Mouse (Mus musculus) forebrain, embryonic 14.5 days (tissue): ENCODE results near the gene Slc47a2. TPM values are rescaled to one million over a fixed set of nuclear protein-coding genes. Genes with fewer than 3 reads are reported as not detected.

ENCODE experiments used
- polyA plus RNA-seq: library from polyadenylated mRNA; unstranded; fragments of >200 nt; fragmentation: Nextera tagmentation; extraction: Ambion mirVana; gene quantifications from 2 replicates; pipeline ENCODE4 v1.2.1, GENCODE M21; 2014

The Slc47a2 gene
- polyA plus RNA-seq, 1 experiment from 2014 or later = not detected

Other genes starting within 250 kb of the Slc47a2 start
- 1.1 and 1.2 TPM in 2 replicates for gene Tnfrsf13b, start 216.1 kb downstream of the Slc47a2 start, polyA plus RNA-seq
- gene Usp22, start 167.8 kb downstream of the Slc47a2 start, polyA plus RNA-seq = 359 and 455 TPM in 2 replicates
- gene Aldh3a1, start 135.3 kb downstream of the Slc47a2 start, polyA plus RNA-seq = not detected in 2 replicates
- 30.2 and 31.8 TPM in 2 replicates for gene Aldh3a2, start 75.4 kb downstream of the Slc47a2 start, polyA plus RNA-seq
- gene Slc47a1, start 35.5 kb upstream of the Slc47a2 start, polyA plus RNA-seq = 0.14 TPM in 1 of 2 replicates, not detected in the other
- 6.9 and 10.3 TPM in 2 replicates for gene Rnf112, start 111.3 kb upstream of the Slc47a2 start, polyA plus RNA-seq
- gene Mfap4, start 142.6 kb upstream of the Slc47a2 start, polyA plus RNA-seq = 51.6 and 65.7 TPM in 2 replicates
- gene Mapk7, start 151.5 kb upstream of the Slc47a2 start, polyA plus RNA-seq = 59.0 and 75.8 TPM in 2 replicates
- gene B9d1, start 162.3 kb upstream of the Slc47a2 start, polyA plus RNA-seq = 38.9 and 55.5 TPM in 2 replicates
- 54.3 and 72.2 TPM in 2 replicates for gene Epn2, start 236.8 kb upstream of the Slc47a2 start, polyA plus RNA-seq